Mouse (Mus musculus) intestine, embryonic 14.5 days (tissue): ENCODE measurements around the gene Mfsd4a. TPM values are rescaled to one million over a fixed set of nuclear protein-coding genes. Genes with fewer than 3 reads are reported as not detected.

Experiments
- ATAC-seq: fragments of 200-750 bp; cut with Nextera tagmentation; replicated peaks from 2 replicates; pipeline ENCODE4 v1.8.0; 2017; ENCODE audit warnings: low read depth, moderate number of reproducible peaks, moderate TSS enrichment, moderate library complexity; ENCODE audit not compliant: low FRiP score, low TSS enrichment
- DNase-seq: peaks from one replicate; pipeline ENCODE4 v3.0.0-alpha.2; 2018; ENCODE audit warnings: low spot score
- H3K27ac ChIP-seq: fragments of 300-500 bp; sonication (generic); 2 replicates; pipeline ENCODE4 v1.5.1; 2014; ENCODE audit warnings: low read depth, mild to moderate bottlenecking, control low read depth
- H3K27me3 ChIP-seq: fragments of 300-500 bp; sonication (generic); replicated peaks from 2 replicates; pipeline ENCODE4 v1.6.1; 2014; ENCODE audit warnings: low read length, control low read depth; ENCODE audit not compliant: control insufficient read depth, insufficient read depth
- H3K36me3 ChIP-seq: fragments of 300-500 bp; sonication (generic); 2 replicates; pipeline ENCODE4 v1.6.1; 2014; ENCODE audit warnings: low read length, control low read depth; ENCODE audit not compliant: control insufficient read depth, insufficient read depth
- H3K4me1 ChIP-seq: fragments of 300-500 bp; sonication (generic); replicated peaks from 2 replicates; pipeline ENCODE4 v1.6.1; 2014; ENCODE audit warnings: low read length, control low read depth, mixed read lengths; ENCODE audit not compliant: control insufficient read depth, insufficient read depth
- H3K4me2 ChIP-seq: fragments of 300-500 bp; sonication (generic); 2 replicates; pipeline ENCODE4 v1.6.1; 2014; ENCODE audit warnings: low read length
- H3K4me3 ChIP-seq: fragments of 300-500 bp; sonication (generic); 2 replicates; pipeline ENCODE4 v1.5.1; 2014; ENCODE audit warnings: low read depth, low read length, control low read depth, mixed read lengths
- H3K9ac ChIP-seq: fragments of 300-500 bp; sonication (generic); 2 replicates; pipeline ENCODE4 v1.6.1; 2014; ENCODE audit warnings: mild to moderate bottlenecking, low read length
- H3K9me3 ChIP-seq: fragments of 300-500 bp; sonication (generic); 2 replicates; pipeline ENCODE4 v1.6.1; 2016; ENCODE audit warnings: low read length, control low read depth; ENCODE audit not compliant: control insufficient read depth
- WGBS: fragments of 180-500 bp; shearing (Covaris S2); extraction: QIAGEN DNeasy Blood & Tissue Kit; methylation state at CpG from one replicate; pipeline ENCODE4 v1.1.7; 2014; 5-methylcytosine and 5-hydroxymethylcytosine counted together
- polyA plus RNA-seq: library from polyadenylated mRNA; unstranded; fragments of >200 nt; fragmentation: Nextera tagmentation; extraction: Ambion mirVana; gene quantifications from 2 replicates; pipeline ENCODE4 v1.2.1, GENCODE M21; 2014

Mfsd4a gene
- polyA plus RNA-seq, 1 experiment from 2014 or later, result 13.4 TPM

DNA sequence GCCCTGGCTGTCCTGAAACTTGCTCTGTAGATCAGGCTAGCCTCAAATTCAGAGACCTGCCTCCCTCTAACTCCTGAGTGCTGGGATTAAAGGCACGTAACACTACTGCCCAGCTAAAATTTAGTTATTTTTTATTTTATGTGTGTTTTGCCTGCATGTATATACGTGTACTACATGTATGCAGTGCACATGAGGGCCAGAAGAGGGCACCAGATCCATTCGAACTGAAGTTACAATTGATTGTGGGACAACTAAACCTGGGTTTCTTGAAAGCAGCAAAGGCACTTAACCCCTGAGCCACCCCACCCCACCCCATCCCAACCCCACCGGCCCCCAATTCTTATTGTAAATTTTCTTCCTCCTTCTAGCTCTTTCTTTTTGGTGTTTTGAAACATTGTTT, 72.8 kb downstream of the Mfsd4a start:
- DNase-seq, result no peak
- no peaks in the 10 kb centered on the region for H3K27me3 ChIP-seq
- H3K4me3 ChIP-seq, result no peak overlapping the region
- H3K9ac ChIP-seq, result no peak overlapping the region
- H3K27ac ChIP-seq, result no peak overlapping the region
- no peaks in the 10 kb centered on the region for H3K9me3 ChIP-seq
- 35% methylated on average over 4 of the region's 4 CpGs for WGBS
- no peak for ATAC-seq
- no peak overlapping the region for H3K4me2 ChIP-seq
- no peaks in the 10 kb centered on the region for H3K36me3 ChIP-seq
- H3K4me1 ChIP-seq, result no peaks in the 10 kb centered on the region

DNA sequence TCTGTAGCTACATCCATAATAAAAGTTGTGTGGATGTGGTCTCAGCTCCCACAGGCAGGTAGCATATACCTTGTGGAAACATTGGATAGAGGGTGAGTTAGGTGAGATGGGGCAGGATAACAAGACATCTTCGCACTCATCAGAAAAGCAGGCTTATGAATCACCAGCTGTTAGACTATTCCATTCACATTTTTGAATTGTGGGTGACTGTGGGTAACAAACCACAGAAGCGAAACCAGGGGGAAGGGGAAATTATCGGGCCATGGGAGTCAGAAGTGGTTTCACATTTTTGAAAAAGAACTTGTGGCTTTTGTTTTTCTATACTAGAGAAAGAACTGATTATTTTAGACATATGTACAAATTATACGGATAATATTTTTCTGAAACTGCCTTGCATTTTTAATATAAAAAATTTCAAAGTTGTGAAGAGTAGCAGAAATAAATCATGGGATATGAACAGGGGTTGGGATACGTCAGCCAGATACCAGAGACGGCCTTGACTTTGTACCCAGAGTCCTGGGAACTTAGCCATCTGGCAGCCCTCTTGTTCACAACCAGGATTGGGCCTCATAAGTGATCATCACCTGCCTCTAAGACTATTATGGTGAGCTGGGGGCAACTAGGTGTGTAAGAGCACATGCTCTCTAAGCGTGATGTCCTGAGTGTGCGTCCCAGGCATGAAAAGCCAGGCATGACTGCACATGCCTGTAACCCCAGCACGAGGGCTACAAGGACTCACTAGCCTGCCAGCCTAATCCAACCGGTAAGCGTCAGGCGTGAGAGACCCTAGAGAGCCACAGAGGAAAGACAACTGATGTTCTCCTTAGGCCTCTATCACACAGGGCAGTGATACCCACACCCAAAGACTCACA, 74.5 kb downstream of the Mfsd4a start:
- H3K9me3 ChIP-seq, result no peaks in the 10 kb centered on the region
- DNase-seq, result no peak
- no peaks in the 10 kb centered on the region for H3K27me3 ChIP-seq
- no peak for ATAC-seq
- no peaks in the 10 kb centered on the region for H3K4me1 ChIP-seq
- H3K27ac ChIP-seq, result no peak overlapping the region
- 85% methylated on average over 12 of the region's 12 CpGs for WGBS
- H3K4me2 ChIP-seq, result no peak overlapping the region
- H3K36me3 ChIP-seq, result no peaks in the 10 kb centered on the region
- H3K9ac ChIP-seq, result no peak overlapping the region
- no peak overlapping the region for H3K4me3 ChIP-seq

DNA sequence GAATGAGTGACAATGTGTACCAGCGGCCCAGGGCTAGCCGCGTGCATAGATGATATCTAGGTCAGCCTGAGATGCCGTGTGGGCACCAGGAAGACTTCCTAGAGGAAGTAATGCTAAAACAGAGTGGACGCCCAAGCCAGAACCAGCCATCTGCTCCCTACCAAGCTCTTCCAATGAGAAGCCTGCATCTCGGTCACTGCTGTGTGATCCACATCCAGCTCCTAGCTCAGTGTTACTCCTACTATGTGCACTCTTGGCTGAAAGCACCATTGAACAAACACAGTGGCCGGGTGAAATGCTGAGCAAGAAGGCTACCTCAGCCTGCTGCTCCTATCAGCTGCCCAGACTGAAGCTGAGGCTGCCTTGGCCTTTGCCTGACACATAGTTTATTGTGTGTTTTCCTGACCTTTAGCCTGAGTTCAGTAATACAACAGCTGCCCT, 75.3 kb downstream of the Mfsd4a start:
- H3K27me3 ChIP-seq, result no peaks in the 10 kb centered on the region
- DNase-seq, result no peak
- H3K4me1 ChIP-seq, result no peaks in the 10 kb centered on the region
- ATAC-seq, result no peak
- H3K36me3 ChIP-seq, result no peaks in the 10 kb centered on the region
- no peak overlapping the region for H3K4me2 ChIP-seq
- WGBS, result 72% methylated on average over 7 of the region's 7 CpGs
- H3K4me3 ChIP-seq, result no peak overlapping the region
- H3K27ac ChIP-seq, result no peak overlapping the region
- no peaks in the 10 kb centered on the region for H3K9me3 ChIP-seq
- no peak overlapping the region for H3K9ac ChIP-seq

DNA sequence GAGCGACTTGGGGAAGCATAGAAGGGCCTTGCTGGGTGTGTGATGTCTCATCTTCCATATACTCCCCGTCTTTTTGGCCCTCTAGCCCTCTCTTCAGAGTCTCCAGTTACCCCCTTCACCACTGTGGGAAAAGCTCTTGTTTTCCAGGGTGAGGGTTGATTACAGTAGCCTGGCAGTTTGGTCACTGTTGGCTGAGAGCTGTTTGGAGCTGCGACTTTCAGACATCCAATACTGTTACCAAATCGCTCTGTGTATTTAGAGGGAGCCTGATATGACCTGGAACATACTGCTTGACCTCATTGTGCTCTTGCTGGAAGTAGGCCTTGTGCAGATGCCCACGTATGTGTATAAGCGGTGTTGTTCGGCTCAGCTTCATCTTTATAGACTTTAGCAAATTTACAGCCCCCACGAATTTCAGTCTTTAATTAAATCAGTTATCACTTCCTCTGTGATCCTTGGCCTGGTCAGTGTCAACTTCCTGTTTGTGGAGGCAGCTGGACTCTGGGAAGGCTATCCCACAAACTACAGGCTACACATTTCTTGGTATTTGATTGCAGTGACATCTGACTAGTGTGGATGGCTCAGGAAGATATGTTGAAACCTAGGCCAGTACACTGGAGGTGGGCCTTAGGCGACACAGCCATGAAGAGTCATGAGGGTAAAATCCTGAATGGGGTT, 77.6 kb downstream of the Mfsd4a start:
- WGBS, result 81% methylated on average over 9 of the region's 9 CpGs
- H3K9me3 ChIP-seq, result no peaks in the 10 kb centered on the region

DNA sequence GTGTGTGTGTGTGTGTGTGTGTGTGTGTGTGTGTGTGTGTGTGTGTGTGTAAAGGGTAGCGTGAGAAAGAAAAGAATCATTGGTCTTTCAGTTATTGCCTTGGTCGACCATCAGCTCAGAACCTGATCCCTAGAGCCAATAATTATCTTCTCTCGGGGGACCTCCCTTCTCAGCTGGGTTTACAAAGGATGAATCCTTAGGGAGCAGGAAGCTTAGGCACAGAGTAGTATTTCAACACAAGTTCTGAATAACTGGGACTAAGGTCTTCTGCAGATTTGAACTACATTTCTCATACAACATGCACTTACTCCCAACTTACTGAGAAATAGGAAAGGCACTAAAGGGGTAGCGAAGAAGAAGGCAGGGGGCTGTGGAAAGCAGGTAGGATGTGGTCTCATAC, 78.4 kb downstream of the Mfsd4a start:
- no peak for DNase-seq
- Histone ChIP-seq H3K9ac (no peak overlapping the region), H3K27ac (no peak overlapping the region), H3K4me1 (no peaks in the 10 kb centered on the region), H3K27me3 (no peaks in the 10 kb centered on the region), H3K4me3 (no peak overlapping the region), H3K36me3 (no peaks in the 10 kb centered on the region), H3K9me3 (no peaks in the 10 kb centered on the region), H3K4me2 (no peak overlapping the region)
- no peak for ATAC-seq
- 71% methylated on average over 4 of the region's 4 CpGs for WGBS

More for the DNA sequence above, 77.6 kb downstream of the Mfsd4a start:
- Histone ChIP-seq H3K27me3 (no peaks in the 10 kb centered on the region), H3K9ac (no peak overlapping the region), H3K36me3 (no peaks in the 10 kb centered on the region), H3K4me1 (no peaks in the 10 kb centered on the region), H3K4me3 (no peak overlapping the region), H3K4me2 (no peak overlapping the region), H3K27ac (no peak overlapping the region)
- ATAC-seq (no peak), DNase-seq (no peak)

DNA sequence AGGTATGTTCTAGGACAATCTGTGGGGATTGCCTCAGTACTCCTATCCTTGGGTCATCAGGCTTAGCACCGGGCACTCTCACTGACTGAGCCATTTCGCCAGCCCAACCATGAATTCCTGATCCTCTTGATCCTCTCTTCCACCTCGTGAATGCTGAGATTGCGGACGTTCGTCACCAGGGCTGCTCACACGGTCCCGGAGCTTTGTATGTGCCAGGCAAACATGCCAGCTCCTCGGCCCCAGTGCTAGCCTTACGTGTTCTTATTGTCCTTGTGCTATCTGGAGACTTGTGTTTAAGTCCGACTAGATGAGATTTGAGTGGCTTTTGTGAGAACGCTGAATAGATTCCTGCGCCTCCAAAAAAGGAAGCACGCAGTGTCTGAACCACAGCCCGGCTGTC, 80.4 kb downstream of the Mfsd4a start:
- DNase-seq, result no peak
- no peaks in the 10 kb centered on the region for H3K27me3 ChIP-seq
- no peaks in the 10 kb centered on the region for H3K9me3 ChIP-seq
- H3K4me2 ChIP-seq, result no peak overlapping the region
- no peak overlapping the region for H3K27ac ChIP-seq
- H3K9ac ChIP-seq, result no peak overlapping the region
- ATAC-seq, result no peak
- WGBS, result 69% methylated on average over 15 of the region's 15 CpGs
- H3K4me3 ChIP-seq, result no peak overlapping the region
- H3K36me3 ChIP-seq, result no peaks in the 10 kb centered on the region
- no peaks in the 10 kb centered on the region for H3K4me1 ChIP-seq

DNA sequence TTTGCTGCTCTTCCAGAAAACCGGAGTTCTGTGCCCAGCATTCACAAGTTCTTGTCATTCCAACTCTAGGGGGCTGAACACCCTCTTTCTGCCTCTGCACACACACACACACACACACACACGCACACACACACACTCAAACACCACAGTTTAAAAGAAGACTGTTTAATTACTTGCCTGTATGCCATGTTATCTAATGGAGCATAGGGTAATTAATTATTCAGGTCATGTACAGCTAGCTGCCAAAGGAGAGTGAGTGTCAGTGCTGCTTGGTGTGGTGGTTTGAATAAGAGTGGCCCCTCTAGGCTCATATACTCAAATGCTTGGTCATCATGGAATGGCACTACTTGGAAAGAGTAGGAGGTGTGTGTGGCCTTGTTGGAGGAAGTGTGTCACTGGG, 84.1 kb downstream of the Mfsd4a start:
- Histone ChIP-seq H3K4me1 (no peaks in the 10 kb centered on the region), H3K27me3 (no peaks in the 10 kb centered on the region), H3K9ac (no peak overlapping the region), H3K36me3 (no peaks in the 10 kb centered on the region), H3K4me3 (no peak overlapping the region), H3K4me2 (no peak overlapping the region), H3K9me3 (no peaks in the 10 kb centered on the region), H3K27ac (no peak overlapping the region)
- ATAC-seq (no peak), DNase-seq (no peak)
- WGBS, result 72% methylated on average over 2 of the region's 2 CpGs

DNA sequence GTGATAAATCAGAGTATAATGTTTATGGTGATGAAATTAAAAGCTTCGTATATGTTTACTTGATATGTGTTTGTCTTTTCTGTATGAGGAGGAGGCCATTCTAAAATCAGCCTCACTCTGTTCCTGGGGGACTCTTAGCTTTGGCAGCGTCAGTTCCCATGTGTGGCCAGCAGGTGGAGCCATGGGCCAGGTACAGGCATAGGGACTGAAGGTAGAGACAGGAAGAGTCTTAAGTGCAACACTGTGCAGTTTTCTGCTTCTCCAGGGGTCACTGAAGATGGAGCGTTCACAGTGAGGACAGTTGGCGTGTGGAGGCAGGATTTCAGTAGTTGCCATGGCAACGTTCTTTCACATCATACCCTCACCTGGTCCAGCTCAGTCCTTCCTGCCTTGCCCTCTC, 85.0 kb downstream of the Mfsd4a start:
- no peak overlapping the region for H3K4me2 ChIP-seq
- no peaks in the 10 kb centered on the region for H3K27me3 ChIP-seq
- DNase-seq, result peak; percentile 87
- no peaks in the 10 kb centered on the region for H3K9me3 ChIP-seq
- peak; percentile 33; the same call in 1 of the 2 replicates for ATAC-seq
- no peak overlapping the region for H3K9ac ChIP-seq
- no peak overlapping the region for H3K27ac ChIP-seq
- no peak overlapping the region for H3K4me3 ChIP-seq
- 15% methylated on average over 5 of the region's 5 CpGs for WGBS
- H3K4me1 ChIP-seq, result no peaks in the 10 kb centered on the region
- H3K36me3 ChIP-seq, result no peaks in the 10 kb centered on the region
